Mouse (Mus musculus) heart, adult 2 months (tissue): Measurements from ENCODE around the gene Hoxc9.

ENCODE experiments used
- CTCF ChIP-seq: fragments of 200-600 bp; IDR thresholded peaks from 2 replicates; pipeline ENCODE4 v1.8.1; 2022; ENCODE audit warnings: antibody characterized with exemption, mild to moderate bottlenecking, moderate library complexity
- POLR2A ChIP-seq: fragments of 200-500 bp; IDR thresholded peaks from 2 replicates; pipeline ENCODE4 v1.6.1; 2011; ENCODE audit warnings: mild to moderate bottlenecking, low read depth, low read length, control low read depth; ENCODE audit not compliant: insufficient read depth

DNA sequence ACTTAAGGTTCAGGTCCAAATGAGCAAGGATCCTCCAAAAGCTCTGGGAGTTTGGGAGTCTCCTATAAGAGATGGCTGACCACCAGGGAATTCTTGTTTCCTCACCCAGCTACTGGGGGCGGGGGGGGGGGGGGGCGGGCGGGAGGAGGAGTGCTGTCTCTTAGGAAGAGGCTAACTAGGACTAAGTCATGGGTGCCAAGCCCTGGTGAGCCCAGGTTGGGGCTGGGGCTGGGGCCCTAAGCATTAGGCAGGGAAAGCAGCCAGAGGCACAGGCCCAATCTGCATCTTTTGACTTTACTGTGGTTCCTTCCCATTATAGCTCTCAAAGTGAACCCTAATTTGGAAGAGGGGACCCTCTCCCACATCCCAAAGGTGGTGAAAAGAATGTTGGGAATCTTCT, 55.9 kb downstream of the Hoxc9 start:
- TF ChIP-seq CTCF (no peak), POLR2A (no peak)
